Mouse (Mus musculus) urinary bladder, postnatal 14 days (tissue): ENCODE data around the gene Rusc1.

Source experiments
- DNase-seq: peaks from one replicate; pipeline ENCODE4 v3.0.0; 2021; ENCODE audit warnings: low spot score

The Rusc1 gene

GRCm38 (mm10) chr3:89093175-89093574 is at the start of gene Rusc1:
TSS of gene Rusc1 (minus strand) at chr3:89093311.
- peak; percentile 84 for DNase-seq

- DNase-seq, result no peak
Measured at GRCm38 (mm10) chr3:89136365-89136764, 43.3 kb upstream of the Rusc1 start.

- no peak for DNase-seq
Measured at GRCm38 (mm10) chr3:89135958-89136357, 42.8 kb upstream of the Rusc1 start, which contains the start of gene Pklr. TSS of gene Pklr (plus strand) at chr3:89136142.

- DNase-seq, result no peak
Measured at GRCm38 (mm10) chr3:89133752-89134151, 40.6 kb upstream of the Rusc1 start.

DNA sequence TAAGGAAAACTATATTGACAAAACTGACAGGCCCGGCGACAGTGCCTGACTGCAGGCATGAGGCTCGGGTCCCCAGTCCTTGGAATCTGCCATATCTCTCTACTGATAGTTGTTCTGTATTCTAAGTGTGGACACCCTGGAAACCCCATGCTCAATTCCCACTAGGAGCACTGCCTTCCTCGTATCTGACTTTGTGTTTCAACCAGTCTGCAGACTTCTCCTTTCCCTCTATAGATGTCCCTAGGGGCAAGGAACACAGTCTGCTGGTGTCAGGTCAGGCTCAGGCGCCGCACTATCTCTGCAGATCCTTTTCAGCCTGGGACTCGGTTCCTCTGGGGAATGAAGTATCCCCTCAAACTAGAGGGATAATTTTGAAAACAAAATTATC is 39.9 kb upstream of the Rusc1 start:
- no peak for DNase-seq

DNA sequence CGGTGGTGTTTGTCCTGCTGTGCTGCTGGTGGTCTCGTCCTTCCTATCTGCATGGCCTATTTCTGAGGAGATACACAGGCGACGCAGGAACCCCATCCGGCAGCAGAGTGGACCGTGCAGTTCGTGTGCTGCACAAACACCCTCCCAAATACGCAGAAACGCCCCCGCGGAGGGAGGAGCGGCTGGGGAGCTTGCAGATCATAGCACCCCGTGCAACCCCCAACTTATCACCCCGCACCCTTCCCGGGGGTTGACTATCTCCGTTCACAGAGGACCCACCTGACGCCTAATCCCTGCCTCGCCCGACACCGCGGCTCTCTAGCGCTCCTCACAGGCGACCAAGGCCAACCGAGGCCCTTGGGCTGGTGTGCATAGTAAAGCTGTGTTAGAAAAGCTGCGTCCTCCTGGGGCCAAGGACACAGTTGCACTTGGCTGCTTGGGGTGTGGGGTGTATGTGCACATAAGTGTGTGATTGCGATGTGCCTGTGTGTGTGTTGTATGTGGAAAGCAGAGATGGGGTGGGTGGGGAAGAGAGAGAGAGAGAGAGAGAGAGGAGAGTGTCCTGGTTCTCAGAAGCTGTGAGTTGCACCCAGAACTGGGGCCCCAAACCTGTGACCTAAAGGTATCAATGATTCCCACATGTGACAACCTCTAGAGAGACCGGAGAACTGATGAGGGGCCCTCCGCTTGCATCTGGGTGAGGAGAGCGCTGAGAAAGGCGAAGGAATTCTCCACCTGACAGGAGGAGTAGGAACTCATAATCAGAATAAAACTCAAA is 39.4 kb upstream of the Rusc1 start:
- peak; percentile 18 for DNase-seq

DNA sequence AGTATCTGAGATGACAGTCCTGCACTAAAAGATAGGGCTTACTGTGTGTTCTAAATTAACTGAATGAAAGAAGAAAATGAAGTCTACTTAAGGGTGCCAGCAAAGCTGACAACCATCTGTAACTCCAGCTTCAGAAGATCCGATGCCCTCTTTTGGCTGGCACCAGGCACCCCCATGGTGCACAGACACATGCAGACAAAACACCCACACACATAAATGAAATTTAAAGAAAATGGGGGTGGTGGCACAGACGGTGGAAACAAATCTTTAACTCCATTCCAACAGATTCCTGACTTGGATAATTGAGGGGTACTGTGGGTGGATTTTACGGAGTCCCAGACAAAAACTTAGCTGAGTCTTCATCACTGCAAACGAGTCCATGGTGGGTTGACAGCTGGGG is 38.7 kb upstream of the Rusc1 start:
- no peak for DNase-seq

- DNase-seq, result no peak
Measured at GRCm38 (mm10) chr3:89129908-89130307, 36.8 kb upstream of the Rusc1 start.

- no peak for DNase-seq
Measured at GRCm38 (mm10) chr3:89125981-89126380, 32.9 kb upstream of the Rusc1 start.

DNA sequence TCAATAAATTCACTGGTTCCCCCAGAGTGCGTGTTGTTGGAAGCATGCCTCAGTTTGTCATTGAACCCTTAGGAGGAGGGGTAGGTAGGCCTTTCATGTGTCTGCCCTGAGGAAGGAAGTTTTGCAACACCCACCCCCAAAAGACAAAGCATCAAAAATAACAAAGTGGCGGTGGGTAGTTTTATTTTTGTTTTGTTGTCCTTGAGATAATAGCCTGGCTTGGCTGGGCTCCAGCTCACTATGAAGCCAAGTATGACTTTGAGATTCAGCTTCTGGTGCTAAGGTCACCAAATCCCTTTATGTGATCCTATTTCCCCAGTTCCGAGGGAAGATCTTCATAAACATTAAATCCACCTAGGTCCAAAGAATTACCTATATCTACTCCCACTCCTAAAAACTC is 31.1 kb upstream of the Rusc1 start:
- no peak for DNase-seq

GRCm38 (mm10) chr3:89123313-89123712 is 30.2 kb upstream of the Rusc1 start:
- DNase-seq, result peak; percentile 37

GRCm38 (mm10) chr3:89115522-89115921 is 22.4 kb upstream of the Rusc1 start:
- no peak for DNase-seq

GRCm38 (mm10) chr3:89113058-89113457 is 19.9 kb upstream of the Rusc1 start:
- no peak for DNase-seq

DNA sequence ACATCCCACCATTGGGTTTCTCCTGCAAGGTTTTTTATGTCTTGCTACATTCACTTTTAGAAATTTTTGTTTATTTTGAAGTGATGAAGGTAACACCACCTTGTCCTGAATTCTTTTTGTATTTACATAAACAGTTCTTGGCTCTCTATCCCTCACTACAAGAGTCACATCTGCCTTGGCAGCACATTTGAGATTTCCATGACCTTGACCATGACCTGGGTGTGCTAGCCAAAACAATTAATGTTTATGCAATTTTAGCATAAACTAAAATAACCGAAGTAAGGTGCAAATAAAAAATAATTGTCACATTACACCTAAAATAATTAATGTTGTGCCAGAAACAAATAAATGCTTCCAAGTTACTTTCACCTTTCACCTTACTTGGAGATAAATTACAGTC is 15.0 kb upstream of the Rusc1 start:
- no peak for DNase-seq

GRCm38 (mm10) chr3:89107545-89107944 is 14.4 kb upstream of the Rusc1 start:
- no peak for DNase-seq

- no peak for DNase-seq
Measured at GRCm38 (mm10) chr3:89106881-89107280, 13.8 kb upstream of the Rusc1 start.

DNA sequence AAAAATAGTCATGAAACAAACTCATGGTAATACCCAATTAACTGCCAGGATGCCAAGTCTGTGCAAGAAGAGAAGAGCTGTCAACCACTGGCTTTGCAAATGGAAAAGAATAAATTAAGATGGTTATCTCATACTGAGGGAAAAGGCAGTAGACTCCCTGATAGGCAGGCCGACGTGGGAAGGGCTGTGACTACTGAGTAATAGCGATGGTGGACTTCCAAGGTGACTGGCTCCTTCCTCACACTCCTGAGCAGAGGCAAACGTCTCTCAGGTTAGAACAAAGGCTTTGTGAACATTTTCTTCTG is 10.1 kb upstream of the Rusc1 start:
- no peak for DNase-seq

DNA sequence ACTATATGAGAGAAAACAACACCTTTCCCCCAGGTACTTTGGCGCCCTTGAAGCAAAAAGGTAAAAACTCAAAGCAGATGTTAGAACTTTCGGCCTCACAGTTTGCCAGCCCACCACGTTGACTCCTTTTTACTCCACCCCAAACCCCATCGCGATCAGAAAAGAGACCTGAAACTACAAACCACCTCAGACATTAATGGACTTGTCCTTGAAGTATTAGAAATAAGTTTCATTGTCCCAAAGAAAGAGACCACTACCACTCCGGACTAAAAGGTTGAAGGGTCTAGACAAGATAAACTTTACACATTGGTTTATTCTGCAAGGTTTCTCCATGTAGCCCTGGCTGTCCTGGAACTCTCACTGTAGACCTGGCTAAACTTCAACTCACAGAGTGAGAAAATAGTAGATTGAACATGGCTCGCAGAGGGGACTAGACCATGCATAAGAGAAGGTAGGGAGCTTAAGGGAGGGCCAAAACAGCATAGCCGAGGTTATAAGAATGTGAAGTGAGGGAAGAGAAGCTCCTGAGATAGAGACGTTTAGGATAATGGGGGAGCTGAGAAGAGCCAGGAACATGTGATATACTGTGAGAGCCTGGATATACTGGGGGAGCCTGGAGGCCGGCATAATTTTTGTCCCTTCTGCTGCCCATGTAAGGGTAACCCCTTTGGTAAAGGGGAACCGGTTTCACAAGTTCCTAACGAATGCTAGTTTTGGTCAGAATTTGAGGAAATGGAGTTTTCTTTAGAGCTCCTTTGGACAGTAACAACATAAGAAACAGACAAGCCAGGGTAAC is 9.6 kb upstream of the Rusc1 start:
- no peak for DNase-seq

DNA sequence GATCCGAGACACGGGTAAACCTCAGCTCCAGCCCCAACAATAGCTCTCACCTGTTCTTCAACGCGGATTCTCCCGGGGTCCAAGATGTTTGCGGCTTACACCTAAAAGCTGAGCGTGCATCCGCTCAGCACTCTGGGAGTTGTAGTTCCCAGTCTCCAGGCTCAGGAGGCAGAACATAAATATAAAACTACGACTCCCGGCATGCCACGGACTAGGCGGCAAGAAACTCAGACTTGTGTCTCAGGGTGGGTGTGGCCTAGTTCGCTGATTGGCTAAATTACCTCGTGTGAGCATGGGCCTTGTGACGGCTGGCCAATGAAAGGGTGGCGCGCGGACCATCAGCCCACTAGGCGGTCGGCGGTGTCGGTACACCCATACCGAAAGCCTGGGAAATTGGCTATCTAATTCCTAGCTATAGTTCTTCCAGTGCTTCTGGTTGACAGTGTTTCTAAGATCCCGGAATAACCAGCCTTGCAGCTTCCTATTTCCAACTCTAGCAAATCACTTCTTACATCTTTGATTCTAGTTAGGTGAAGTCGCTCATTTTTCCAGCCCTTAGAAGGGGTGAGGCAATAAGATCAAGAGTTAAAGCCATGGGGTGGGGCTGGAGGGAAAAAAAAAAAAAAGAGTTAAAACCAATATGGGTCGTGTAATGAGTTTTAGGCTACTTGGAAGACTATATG is 8.8 kb upstream of the Rusc1 start, which contains the start of gene Fdps:
Fdps (minus strand) TSS at position 148 of the 683 bp plus-strand sequence.
- peak; percentile 95 for DNase-seq

GRCm38 (mm10) chr3:89101459-89101811 is 8.3 kb upstream of the Rusc1 start:
- DNase-seq, result no peak

- DNase-seq, result no peak
Measured at GRCm38 (mm10) chr3:89100811-89101210, 7.7 kb upstream of the Rusc1 start, which contains the start of gene Gm43738. TSS of gene Gm43738 (minus strand) at chr3:89101099.

DNA sequence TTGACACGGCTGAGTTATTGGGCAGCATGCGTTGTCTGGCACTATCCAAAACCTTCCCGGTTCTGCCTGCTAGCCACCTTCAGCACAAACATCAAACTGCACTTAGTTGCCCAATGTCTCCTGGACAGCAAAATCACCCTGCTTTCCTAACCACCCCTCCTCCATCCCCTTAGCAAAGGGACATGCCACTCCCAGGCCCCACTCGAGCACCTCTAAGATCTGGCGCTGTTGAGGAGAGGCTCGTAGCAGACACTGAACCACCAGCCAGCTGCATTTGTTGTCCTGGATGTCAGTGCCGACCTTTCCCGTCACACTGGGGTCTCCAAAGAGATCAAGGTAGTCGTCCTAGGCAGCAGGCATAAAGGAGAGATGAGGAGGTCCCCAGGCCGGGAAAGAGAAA is 910 bp upstream of the Rusc1 start:
- DNase-seq, result no peak
